Mouse (Mus musculus): ENCODE results near the gene St3gal3.

The St3gal3 gene

GRCm38 (mm10) chr4:118019640-118020039 is 115.1 kb downstream of the St3gal3 start:
- in situ Hi-C loops (cut with MboI), result no loop called here

DNA sequence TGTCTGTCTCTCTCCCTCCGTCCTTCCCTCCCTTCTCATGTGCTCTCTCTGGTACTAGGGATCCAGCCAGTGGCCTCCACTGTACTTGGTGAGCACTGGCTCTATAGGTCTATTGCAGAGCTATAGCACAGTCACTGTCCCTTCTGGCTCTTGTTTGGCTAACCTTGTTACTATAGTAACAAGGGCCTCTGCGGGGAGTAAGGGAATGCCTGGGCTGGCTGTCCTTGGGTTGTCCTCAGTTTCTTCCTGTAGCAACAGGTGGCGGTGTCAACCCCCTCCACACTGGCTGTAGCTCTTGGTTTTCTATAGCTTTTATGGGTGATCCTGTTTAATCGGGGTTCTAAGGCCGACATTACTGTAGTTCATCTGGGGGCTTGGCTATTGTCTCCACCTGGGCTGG is 115.5 kb downstream of the St3gal3 start:
- in situ Hi-C loops (cut with MboI), result no loop called here

- in situ Hi-C loops (cut with MboI), result no loop called here
These were observed 117.5 kb downstream of the St3gal3 start for GRCm38 (mm10) chr4:118017021-118017805.

DNA sequence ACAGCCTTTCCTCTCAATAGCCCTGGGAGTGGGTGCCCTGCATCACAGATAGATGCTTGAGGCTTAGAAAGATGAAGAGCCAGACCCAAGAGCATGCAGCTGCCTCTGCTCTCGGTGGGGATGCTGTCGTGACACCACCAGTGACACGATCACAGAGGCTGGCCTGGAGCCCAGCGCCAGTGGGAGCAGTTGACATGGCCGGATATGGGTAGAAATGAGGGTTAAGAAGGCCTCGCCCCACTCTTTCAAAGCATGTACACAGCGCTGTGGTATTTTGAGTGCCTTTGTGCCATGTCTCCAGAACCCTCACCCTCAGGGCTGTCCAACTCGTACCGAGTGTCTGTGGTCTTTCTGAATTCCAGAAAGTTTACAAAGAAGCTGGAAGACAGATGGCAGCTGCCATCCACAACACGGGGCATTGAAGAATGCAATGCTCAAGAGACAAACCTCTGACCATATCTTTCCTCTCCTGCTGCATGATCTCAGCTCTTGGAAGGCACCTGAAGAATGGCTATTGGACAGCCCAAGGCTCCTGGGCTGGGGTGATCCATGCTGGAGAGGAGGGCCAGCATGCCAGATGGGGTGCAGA is 118.3 kb downstream of the St3gal3 start:
- in situ Hi-C loops (cut with MboI), result no loop called here

- in situ Hi-C loops (cut with MboI), result no loop called here
These were observed 119.1 kb downstream of the St3gal3 start for GRCm38 (mm10) chr4:118015636-118016035.

- in situ Hi-C loops (cut with MboI), result no loop called here
These were observed 119.6 kb downstream of the St3gal3 start for GRCm38 (mm10) chr4:118015126-118015525.

DNA sequence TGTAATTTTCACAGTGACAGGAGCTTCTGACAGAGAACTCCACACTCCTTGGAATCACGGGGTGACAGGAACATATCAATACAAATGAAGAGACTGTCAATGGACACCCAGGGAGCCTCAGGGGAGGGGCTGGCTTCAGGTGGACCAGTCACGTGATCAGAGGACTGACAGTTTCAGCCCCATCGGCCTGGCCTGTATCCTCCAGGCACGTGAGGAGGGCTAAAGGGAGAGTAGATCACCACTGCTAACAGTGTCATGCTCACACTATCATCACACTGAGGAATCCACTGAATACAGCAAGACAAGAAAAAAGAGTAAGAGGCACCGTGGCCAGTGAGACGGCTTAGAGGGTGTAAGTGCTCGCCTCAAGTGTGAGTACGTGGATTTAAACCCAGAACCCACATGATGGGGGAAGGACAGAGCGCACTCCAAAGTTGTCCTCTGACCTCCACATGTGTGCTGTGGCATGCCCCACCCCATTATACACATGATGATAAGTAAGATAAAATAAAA is 124.0 kb downstream of the St3gal3 start:
- in situ Hi-C loops (cut with MboI), result no loop called here

DNA sequence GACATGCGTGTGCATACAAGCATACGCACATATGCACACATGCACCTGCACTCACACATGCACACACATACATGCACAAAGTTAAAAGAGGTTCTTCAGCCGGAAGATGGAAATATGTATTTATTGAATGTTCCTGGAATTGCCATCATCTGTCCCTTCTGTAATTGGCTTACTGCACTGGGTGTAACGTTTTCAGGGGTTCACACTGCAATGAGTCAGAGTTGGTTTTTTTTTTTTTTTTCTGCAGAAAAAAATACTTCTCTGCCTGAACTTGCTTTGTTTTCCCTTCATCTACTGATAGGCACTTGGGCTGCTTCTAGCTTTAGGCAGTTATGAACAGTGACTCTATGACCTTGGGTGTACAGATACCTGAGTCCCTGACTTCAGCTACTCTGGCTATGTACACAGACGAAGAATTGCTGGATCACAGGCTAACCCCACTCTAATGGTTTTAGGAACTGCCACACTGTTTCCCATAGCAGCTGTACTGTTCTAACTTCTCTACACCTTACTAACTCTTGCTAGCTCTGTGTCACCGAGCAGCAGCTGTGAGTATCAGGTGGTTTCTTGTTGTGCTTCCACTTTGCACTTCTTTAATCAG is 126.2 kb downstream of the St3gal3 start:
- in situ Hi-C loops (cut with MboI), result no loop called here

GRCm38 (mm10) chr4:118001355-118001754 is 133.4 kb downstream of the St3gal3 start:
- in situ Hi-C loops (cut with MboI), result no loop called here

DNA sequence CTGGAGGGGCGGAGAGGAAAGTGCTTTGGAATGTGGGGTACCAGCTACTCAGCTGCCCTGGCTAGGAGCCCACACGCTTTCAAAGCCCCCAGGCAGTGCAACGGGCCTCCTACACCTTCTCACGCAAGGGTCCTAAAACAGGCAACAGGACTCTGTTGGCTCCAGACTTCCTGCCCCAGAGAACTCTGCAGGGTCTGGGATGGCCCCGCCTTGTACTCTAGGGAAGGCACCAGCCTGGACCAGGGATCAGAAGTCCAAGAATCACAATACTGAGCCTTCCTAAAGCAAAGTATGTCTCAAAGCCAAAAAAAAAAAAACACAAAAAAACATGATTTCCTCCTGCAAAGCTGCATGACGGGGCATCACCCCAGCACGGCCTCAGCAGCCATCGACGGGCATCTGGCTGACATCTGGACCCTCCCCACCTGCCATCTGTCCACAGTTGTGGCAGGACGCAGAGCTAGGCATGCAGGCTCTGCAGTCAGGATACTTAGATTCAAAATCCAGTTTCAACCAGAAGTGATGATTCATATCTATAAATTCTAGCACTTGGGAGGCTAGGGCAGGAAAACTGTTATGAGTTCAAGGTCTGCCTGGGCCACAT is 134.0 kb downstream of the St3gal3 start:
- in situ Hi-C loops (cut with MboI), result no loop called here

GRCm38 (mm10) chr4:117999951-118000350 is 134.8 kb downstream of the St3gal3 start:
- in situ Hi-C loops (cut with MboI), result no loop called here

DNA sequence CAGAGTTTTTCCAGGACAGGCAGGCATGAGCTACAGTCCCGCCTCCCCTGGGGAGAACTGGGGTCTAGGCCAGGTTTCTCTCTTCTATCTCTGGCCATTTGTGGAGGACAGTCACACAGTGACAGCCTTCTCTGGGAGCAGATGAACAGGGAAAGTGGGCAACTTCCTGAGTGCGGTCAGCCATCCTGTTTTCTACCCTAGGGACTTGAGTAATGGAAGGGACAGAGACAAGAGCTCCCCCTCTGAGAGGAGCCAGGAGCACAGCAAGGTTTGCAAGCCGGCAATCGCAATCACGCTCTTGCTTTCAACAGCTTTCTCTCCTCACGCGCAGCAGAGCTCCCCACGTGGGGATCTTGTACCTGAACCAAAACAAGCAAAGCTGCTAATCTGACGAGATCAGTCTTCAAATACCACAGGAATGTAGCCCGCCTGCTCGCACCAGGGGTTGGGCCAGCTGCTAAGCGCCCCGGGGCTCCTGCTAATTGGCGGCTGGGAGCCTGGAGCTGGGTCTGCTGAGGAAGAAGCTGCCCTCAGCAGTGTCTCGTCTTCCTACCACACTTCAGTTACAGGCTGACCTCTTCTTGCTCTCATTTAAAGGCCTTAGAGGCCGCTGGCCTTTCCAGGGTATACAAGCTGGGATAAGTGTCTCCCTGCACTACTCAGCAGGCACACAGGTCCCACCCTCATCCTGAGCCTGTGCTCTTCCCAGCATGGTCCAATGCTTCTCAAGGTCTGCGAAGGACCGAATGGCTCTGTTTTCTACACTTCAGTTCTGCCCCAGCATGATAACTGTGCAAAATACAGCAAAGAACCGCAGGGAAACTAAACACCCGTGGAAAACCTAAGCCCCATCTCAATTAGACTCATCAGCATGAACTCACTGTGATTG is 137.1 kb downstream of the St3gal3 start:
- in situ Hi-C loops (cut with MboI), result no loop called here

- in situ Hi-C loops (cut with MboI), result no loop called here
These were observed 138.0 kb downstream of the St3gal3 start for GRCm38 (mm10) chr4:117996701-117997100.

DNA sequence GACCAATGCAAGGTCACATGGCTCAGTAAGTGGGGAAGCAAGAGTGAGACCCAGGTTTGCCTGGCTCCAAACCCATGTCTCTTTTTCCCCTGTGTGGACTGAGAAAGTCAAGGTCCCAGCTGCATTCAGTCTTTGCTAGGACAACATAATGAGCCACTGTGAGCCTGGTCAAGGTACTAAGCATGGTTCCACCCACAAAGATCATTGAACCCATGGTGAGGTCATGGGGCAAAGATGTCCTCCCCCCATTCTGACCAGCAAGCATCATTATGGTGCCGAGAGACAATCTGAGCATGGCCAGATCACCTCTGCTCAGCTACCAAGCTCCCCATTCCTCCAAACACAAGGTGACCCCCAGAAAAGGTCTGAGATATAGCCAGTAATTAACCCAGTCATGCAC is 139.3 kb downstream of the St3gal3 start:
- in situ Hi-C loops (cut with MboI), result no loop called here

DNA sequence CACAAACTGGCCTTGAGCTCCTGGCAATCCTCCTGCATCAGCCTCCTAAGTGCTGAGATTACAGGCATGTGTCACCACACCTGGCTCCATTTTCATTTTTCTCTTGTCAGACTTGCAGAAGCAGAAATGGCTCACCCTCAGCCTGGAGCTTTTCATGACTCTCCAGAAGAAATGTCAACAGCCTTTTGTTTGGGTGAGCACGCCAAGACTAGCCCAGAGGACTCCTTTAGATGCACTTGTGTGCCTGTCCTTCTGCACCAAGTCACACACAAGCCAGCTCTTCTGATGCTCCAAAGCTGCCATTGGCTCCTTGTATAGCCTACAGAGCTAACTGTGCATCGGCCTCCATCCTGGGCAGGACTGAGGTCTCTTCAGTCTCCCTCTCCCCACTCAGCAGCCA is 141.3 kb downstream of the St3gal3 start:
- in situ Hi-C loops (cut with MboI), result no loop called here

DNA sequence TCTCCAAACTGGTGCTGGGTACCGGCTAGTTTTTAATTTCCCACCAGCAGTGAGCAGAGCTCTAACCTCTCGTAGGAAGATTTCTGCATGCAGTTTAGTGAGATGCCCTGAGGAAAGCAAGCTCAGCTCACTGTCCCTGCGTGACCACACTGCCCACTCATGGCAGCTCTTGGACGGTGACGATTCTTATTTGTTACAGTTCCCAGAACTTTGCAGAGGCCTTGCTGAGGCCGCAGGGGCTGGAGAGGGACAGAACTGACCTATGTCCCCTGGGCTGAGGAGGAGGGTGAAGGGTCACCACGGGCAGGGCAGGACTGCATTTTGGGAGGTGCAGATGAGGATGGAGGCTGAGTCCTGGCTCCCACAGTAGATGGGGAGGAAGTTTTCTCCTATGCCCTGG is 141.8 kb downstream of the St3gal3 start:
- in situ Hi-C loops (cut with MboI), result no loop called here

- in situ Hi-C loops (cut with MboI), result no loop called here
These were observed 142.7 kb downstream of the St3gal3 start for GRCm38 (mm10) chr4:117992036-117992435.

- in situ Hi-C loops (cut with MboI), result no loop called here
These were observed 143.6 kb downstream of the St3gal3 start for GRCm38 (mm10) chr4:117991055-117991627.

- in situ Hi-C loops (cut with MboI), result no loop called here
These were observed 144.1 kb downstream of the St3gal3 start for GRCm38 (mm10) chr4:117990571-117990970.

GRCm38 (mm10) chr4:117989801-117990200 is 144.9 kb downstream of the St3gal3 start:
- in situ Hi-C loops (cut with MboI), result no loop called here

GRCm38 (mm10) chr4:117986766-117987165 is 147.9 kb downstream of the St3gal3 start:
- in situ Hi-C loops (cut with MboI), result no loop called here
